Mouse (Mus musculus) hindbrain, embryonic 15.5 days (tissue): ENCODE measurements at regions not wholly inside any gene's neighbourhood (a gene's known extent, or its start where the extent isn't known, plus 50 kb on each side); places are given as distances from the start of the nearest gene placed in this dataset.

Experiments
- ATAC-seq: fragments of 200-750 bp; cut with Nextera tagmentation; 2 replicates; pipeline ENCODE4 v1.8.0; 2017; ENCODE audit warnings: low read depth, moderate number of reproducible peaks, moderate TSS enrichment; ENCODE audit not compliant: low FRiP score
- H3K27ac ChIP-seq: fragments of 300-500 bp; sonication (generic); replicated peaks from 2 replicates; pipeline ENCODE4 v1.5.1; 2015; ENCODE audit warnings: mild to moderate bottlenecking, inconsistent platforms
- H3K27me3 ChIP-seq: fragments of 300-500 bp; sonication (generic); 2 replicates; pipeline ENCODE4 v1.6.1; 2015; ENCODE audit warnings: control low read depth, inconsistent platforms
- H3K36me3 ChIP-seq: fragments of 300-500 bp; sonication (generic); 2 replicates; pipeline ENCODE4 v1.6.1; 2015; ENCODE audit warnings: control low read depth, inconsistent platforms
- H3K4me1 ChIP-seq: fragments of 300-500 bp; sonication (generic); replicated peaks from 2 replicates; pipeline ENCODE4 v1.6.1; 2015; ENCODE audit warnings: control low read depth, inconsistent platforms
- H3K4me2 ChIP-seq: fragments of 300-500 bp; sonication (generic); 2 replicates; pipeline ENCODE4 v1.6.1; 2015; ENCODE audit warnings: moderate library complexity, mild to moderate bottlenecking, inconsistent platforms
- H3K4me3 ChIP-seq: fragments of 300-500 bp; sonication (generic); 2 replicates; pipeline ENCODE4 v1.5.1; 2015; ENCODE audit warnings: mild to moderate bottlenecking, inconsistent platforms
- H3K9ac ChIP-seq: fragments of 300-500 bp; sonication (generic); 2 replicates; pipeline ENCODE4 v1.6.1; 2015; ENCODE audit warnings: inconsistent platforms
- H3K9me3 ChIP-seq: fragments of 300-500 bp; sonication (generic); 2 replicates; pipeline ENCODE4 v1.6.1; 2016; ENCODE audit warnings: control low read depth, inconsistent platforms
- WGBS: fragments of 180-500 bp; shearing (Covaris S2); methylation state at CpG from one replicate; pipeline ENCODE4 v1.1.7; 2015; 5-methylcytosine and 5-hydroxymethylcytosine counted together

- Histone ChIP-seq H3K9me3 (no peaks in the 10 kb centered on the region), H3K27me3 (no peaks in the 10 kb centered on the region), H3K4me2 (no peak overlapping the region), H3K36me3 (no peaks in the 10 kb centered on the region), H3K27ac (no peak overlapping the region), H3K4me3 (no peak overlapping the region), H3K4me1 (no peaks in the 10 kb centered on the region), H3K9ac (no peak overlapping the region)
- WGBS: 72% methylated on average over 2 of the region's 2 CpGs
- no peak for ATAC-seq
Measured at GRCm38 (mm10) chr9:23535872-23536271, 313.0 kb downstream of the Bmper start.

- H3K27ac ChIP-seq: no peak overlapping the region
- no peak overlapping the region for H3K4me3 ChIP-seq
- no peak overlapping the region for H3K9ac ChIP-seq
- no peak for ATAC-seq
- H3K36me3 ChIP-seq: no peaks in the 10 kb centered on the region
- H3K27me3 ChIP-seq: no peaks in the 10 kb centered on the region
- 79% methylated on average over 5 of the region's 5 CpGs for WGBS
- no peak overlapping the region for H3K4me2 ChIP-seq
- no peaks in the 10 kb centered on the region for H3K9me3 ChIP-seq
- H3K4me1 ChIP-seq: no peaks in the 10 kb centered on the region
Measured at GRCm38 (mm10) chr9:23538051-23538450, 315.2 kb downstream of the Bmper start.

GRCm38 (mm10) chr9:23551692-23552091 is 328.8 kb downstream of the Bmper start:
- Histone ChIP-seq H3K4me2 (no peak overlapping the region), H3K4me1 (no peaks in the 10 kb centered on the region), H3K27ac (no peak overlapping the region), H3K36me3 (no peaks in the 10 kb centered on the region), H3K9ac (no peak overlapping the region), H3K9me3 (no peaks in the 10 kb centered on the region), H3K27me3 (no peaks in the 10 kb centered on the region), H3K4me3 (no peak overlapping the region)
- ATAC-seq: no peak
- 38% methylated on average over 2 of the region's 2 CpGs for WGBS

- Histone ChIP-seq H3K9me3 (no peaks in the 10 kb centered on the region), H3K36me3 (no peaks in the 10 kb centered on the region), H3K27ac (no peak overlapping the region), H3K4me2 (no peak overlapping the region), H3K4me3 (no peak overlapping the region), H3K4me1 (no peaks in the 10 kb centered on the region), H3K9ac (no peak overlapping the region), H3K27me3 (no peaks in the 10 kb centered on the region)
- no peak for ATAC-seq
- WGBS: 66% methylated on average over 1 of the region's 1 CpGs
Measured at GRCm38 (mm10) chr9:23553766-23554165, 330.9 kb downstream of the Bmper start.

GRCm38 (mm10) chr9:23557601-23558000 is 334.7 kb downstream of the Bmper start:
- Histone ChIP-seq H3K9me3 (no peaks in the 10 kb centered on the region), H3K4me3 (no peak overlapping the region), H3K27me3 (no peaks in the 10 kb centered on the region), H3K36me3 (no peaks in the 10 kb centered on the region), H3K4me2 (no peak overlapping the region), H3K9ac (no peak overlapping the region), H3K27ac (no peak overlapping the region), H3K4me1 (no peaks in the 10 kb centered on the region)
- 74% methylated on average over 3 of the region's 3 CpGs for WGBS
- ATAC-seq: peak; percentile 42; the same call in 1 of the 2 replicates

- no peaks in the 10 kb centered on the region for H3K9me3 ChIP-seq
- H3K36me3 ChIP-seq: no peaks in the 10 kb centered on the region
- no peak overlapping the region for H3K9ac ChIP-seq
- H3K4me1 ChIP-seq: no peaks in the 10 kb centered on the region
- ATAC-seq: no peak
- H3K4me3 ChIP-seq: no peak overlapping the region
- 76% methylated on average over 3 of the region's 3 CpGs for WGBS
- no peaks in the 10 kb centered on the region for H3K27me3 ChIP-seq
- no peak overlapping the region for H3K4me2 ChIP-seq
- no peak overlapping the region for H3K27ac ChIP-seq
Measured at GRCm38 (mm10) chr9:23561924-23562323, 339.0 kb downstream of the Bmper start.

- H3K27ac ChIP-seq: no peak overlapping the region
- H3K4me2 ChIP-seq: no peak overlapping the region
- no peaks in the 10 kb centered on the region for H3K9me3 ChIP-seq
- H3K27me3 ChIP-seq: no peaks in the 10 kb centered on the region
- H3K36me3 ChIP-seq: no peaks in the 10 kb centered on the region
- ATAC-seq: no peak
- no peak overlapping the region for H3K9ac ChIP-seq
- no peak overlapping the region for H3K4me3 ChIP-seq
- H3K4me1 ChIP-seq: no peaks in the 10 kb centered on the region
Measured at GRCm38 (mm10) chr9:23567081-23567480, 344.2 kb downstream of the Bmper start.

- ATAC-seq: no peak
- 77% methylated on average over 8 of the region's 8 CpGs for WGBS
Measured at GRCm38 (mm10) chr9:23570150-23570549, 347.3 kb downstream of the Bmper start.

GRCm38 (mm10) chr9:23576314-23576713 is 353.4 kb downstream of the Bmper start:
- Histone ChIP-seq H3K4me1 (peaks cover 5% of the 10 kb centered on the region), H3K9me3 (no peaks in the 10 kb centered on the region), H3K4me3 (no peak overlapping the region), H3K36me3 (no peaks in the 10 kb centered on the region), H3K27ac (no peak overlapping the region), H3K4me2 (no peak overlapping the region), H3K27me3 (no peaks in the 10 kb centered on the region), H3K9ac (no peak overlapping the region)
- WGBS: 83% methylated on average over 2 of the region's 2 CpGs
- ATAC-seq: no peak

More at GRCm38 (mm10) chr9:23570150-23570549, 347.3 kb downstream of the Bmper start:
- Histone ChIP-seq H3K36me3 (no peaks in the 10 kb centered on the region), H3K27me3 (no peaks in the 10 kb centered on the region), H3K4me2 (no peak overlapping the region), H3K4me3 (no peak overlapping the region), H3K9ac (no peak overlapping the region), H3K27ac (no peak overlapping the region), H3K9me3 (no peaks in the 10 kb centered on the region), H3K4me1 (no peaks in the 10 kb centered on the region)

GRCm38 (mm10) chr9:23580155-23580554 is 357.3 kb downstream of the Bmper start:
- H3K4me3 ChIP-seq: no peak overlapping the region
- no peak overlapping the region for H3K4me2 ChIP-seq
- H3K36me3 ChIP-seq: no peaks in the 10 kb centered on the region
- WGBS: 53% methylated on average over 6 of the region's 6 CpGs
- H3K27me3 ChIP-seq: no peaks in the 10 kb centered on the region
- H3K9ac ChIP-seq: no peak overlapping the region
- no peaks in the 10 kb centered on the region for H3K9me3 ChIP-seq
- H3K27ac ChIP-seq: no peak overlapping the region
- ATAC-seq: peak; percentile 61; the same call in 1 of the 2 replicates
- peaks cover 12% of the 10 kb centered on the region for H3K4me1 ChIP-seq

- 11% methylated on average over 6 of the region's 6 CpGs for WGBS
- H3K27ac ChIP-seq: no peak overlapping the region; the same call in 1 of the 2 replicates
- no peaks in the 10 kb centered on the region for H3K36me3 ChIP-seq
- ATAC-seq: peak; percentile 89
- H3K9ac ChIP-seq: no peak overlapping the region
- peaks cover 12% of the 10 kb centered on the region for H3K4me1 ChIP-seq
- H3K27me3 ChIP-seq: no peaks in the 10 kb centered on the region
- H3K9me3 ChIP-seq: no peaks in the 10 kb centered on the region
- H3K4me2 ChIP-seq: no peak overlapping the region
- no peak overlapping the region for H3K4me3 ChIP-seq
Measured at GRCm38 (mm10) chr9:23581039-23581606, 358.2 kb downstream of the Bmper start.

- Histone ChIP-seq H3K4me3 (no peak overlapping the region), H3K36me3 (no peaks in the 10 kb centered on the region), H3K4me1 (peaks cover 12% of the 10 kb centered on the region), H3K4me2 (no peak overlapping the region), H3K27me3 (no peaks in the 10 kb centered on the region), H3K9me3 (no peaks in the 10 kb centered on the region), H3K9ac (no peak overlapping the region), H3K27ac (no peak overlapping the region)
- no peak for ATAC-seq
Measured at GRCm38 (mm10) chr9:23584561-23584960, 361.7 kb downstream of the Bmper start.

GRCm38 (mm10) chr9:23589024-23589423 is 366.1 kb downstream of the Bmper start:
- Histone ChIP-seq H3K4me2 (no peak overlapping the region), H3K27me3 (no peaks in the 10 kb centered on the region), H3K4me1 (no peaks in the 10 kb centered on the region), H3K4me3 (no peak overlapping the region), H3K9me3 (no peaks in the 10 kb centered on the region), H3K27ac (no peak overlapping the region), H3K9ac (no peak overlapping the region), H3K36me3 (no peaks in the 10 kb centered on the region)
- WGBS: 36% methylated on average over 2 of the region's 2 CpGs
- ATAC-seq: no peak
